Mouse (Mus musculus) bone marrow macrophage, adult 2 months (primary cell): ENCODE measurements around the gene Cpox.

ENCODE experiments used
- CTCF ChIP-seq: IDR thresholded peaks from 2 replicates; pipeline ENCODE4 v1.5.1; 2012; ENCODE audit warnings: low read depth, mild to moderate bottlenecking, low read length, moderate library complexity
- POLR2A ChIP-seq: IDR thresholded peaks from 2 replicates; pipeline ENCODE4 v1.6.1; 2012; ENCODE audit warnings: mild to moderate bottlenecking, low read depth, low read length, borderline replicate concordance

- no peak for TF ChIP-seq CTCF
- no peak for TF ChIP-seq POLR2A
Measured at GRCm38 (mm10) chr16:58738205-58738604, 68.1 kb downstream of the Cpox start.
